Mouse (Mus musculus): ENCODE measurements around the gene Pam.

Pam gene

GRCm38 (mm10) chr1:98095246-98095990 is at the start of gene Pam:
Pam (minus strand) TSS chr1:98095646.
- peak; percentile 61 for DNase-seq

GRCm38 (mm10) chr1:98144845-98145244 is 49.4 kb upstream of the Pam start:
- no peak for DNase-seq

- no peak for DNase-seq
Measured at GRCm38 (mm10) chr1:98131244-98131643, 35.8 kb upstream of the Pam start.

GRCm38 (mm10) chr1:98129561-98130347 is 34.3 kb upstream of the Pam start:
- DNase-seq = no peak

GRCm38 (mm10) chr1:98129111-98129510 is 33.7 kb upstream of the Pam start:
- DNase-seq = no peak

GRCm38 (mm10) chr1:98128338-98129096 is 33.1 kb upstream of the Pam start:
- DNase-seq = no peak

GRCm38 (mm10) chr1:98126268-98126667 is 30.8 kb upstream of the Pam start:
- no peak for DNase-seq

GRCm38 (mm10) chr1:98124727-98125126 is 29.3 kb upstream of the Pam start:
- DNase-seq = no peak

- DNase-seq = no peak
Measured at GRCm38 (mm10) chr1:98119595-98119994, 24.1 kb upstream of the Pam start.

- no peak for DNase-seq
Measured at GRCm38 (mm10) chr1:98107599-98107998, 12.2 kb upstream of the Pam start.

- DNase-seq = no peak
Measured at GRCm38 (mm10) chr1:98099441-98099840, 4.0 kb upstream of the Pam start.

- DNase-seq = no peak
Measured at GRCm38 (mm10) chr1:98097957-98098729, 2.7 kb upstream of the Pam start.

- no peak for DNase-seq
Measured at GRCm38 (mm10) chr1:98096396-98096935, 1.0 kb upstream of the Pam start.

GRCm38 (mm10) chr1:98095991-98096330 is 515 bp upstream of the Pam start:
- DNase-seq = no peak

GRCm38 (mm10) chr1:98094811-98095245 is 618 bp downstream of the Pam start:
- DNase-seq = no peak

- DNase-seq = no peak
Measured at GRCm38 (mm10) chr1:98089336-98089975, 6.0 kb downstream of the Pam start.

- DNase-seq = no peak
Measured at GRCm38 (mm10) chr1:98086456-98086855, 9.0 kb downstream of the Pam start.

GRCm38 (mm10) chr1:98084596-98085274 is 10.7 kb downstream of the Pam start:
- DNase-seq = no peak

GRCm38 (mm10) chr1:98083508-98083907 is 11.9 kb downstream of the Pam start:
- no peak for DNase-seq

GRCm38 (mm10) chr1:98082988-98083387 is 12.5 kb downstream of the Pam start:
- DNase-seq = no peak

- DNase-seq = no peak
Measured at GRCm38 (mm10) chr1:98080431-98080830, 15.0 kb downstream of the Pam start.
